Mouse (Mus musculus): ENCODE results near the gene Pqbp1. TPM values are rescaled to one million over a fixed set of nuclear protein-coding genes. Genes with fewer than 3 reads are reported as not detected.

The Pqbp1 gene
- total and polyA plus RNA-seq, 2 experiments: 15.3 to 51.2 TPM

- Histone ChIP-seq H3K9ac (ENCODE audit: low read depth, low read length) (peak within 1 kb of the TSS; percentile 68), H3K27ac (replicated peaks; ENCODE audit: insufficient read depth, low read depth, low read length) (peak within 1 kb of the TSS; percentile 38), H3K4me1 (ENCODE audit: control insufficient read depth, insufficient read depth, low read length) (no peaks in the 10 kb centered on the region), H3K36me3 (ENCODE audit: control insufficient read depth, insufficient read depth, low read length) (peaks cover 3% of the 10 kb centered on the region; the same call in 1 of the 2 replicates), H3K27me3 (ENCODE audit: control insufficient read depth, insufficient read depth, low read length) (no peaks in the 10 kb centered on the region), H3K4me3 (ENCODE audit: insufficient read depth, low read depth, low read length) (peak within 1 kb of the TSS; percentile 62; the same call in 1 of the 2 replicates), H3K79me2 (ENCODE audit: control insufficient read depth, insufficient read depth, low read length) (no peaks in the 10 kb centered on the region)
- under 1% methylated on average over 14 of the region's 38 CpGs for WGBS
- no peak for TF ChIP-seq CTCF (IDR thresholded peaks at IDR 0.05; ENCODE audit: low read depth, low read length)
- no peak for TF ChIP-seq POLR2A (IDR thresholded peaks at IDR 0.05; ENCODE audit: extremely low read depth, insufficient read depth, low read length)
- peak; percentile 89 for DNase-seq (ENCODE audit: extremely low read depth, low read depth, low spot score)
Measured at GRCm38 (mm10) chrX:7878007-7878419, 21.1 kb downstream of the Pqbp1 start, which contains the start of gene Pim2. TSS of gene Pim2 (plus strand) at chrX:7878262.

GRCm38 (mm10) chrX:7869826-7870225 lies 29.2 kb downstream of the Pqbp1 start:
- no peak for TF ChIP-seq POLR2A (IDR thresholded peaks at IDR 0.05; ENCODE audit: extremely low read depth, insufficient read depth, low read length)
- TF ChIP-seq CTCF (IDR thresholded peaks at IDR 0.05; ENCODE audit: low read depth, low read length): no peak
- H3K4me3 ChIP-seq (ENCODE audit: insufficient read depth, low read depth, low read length): no peak overlapping the region

GRCm38 (mm10) chrX:7868506-7868905 lies 30.6 kb downstream of the Pqbp1 start:
- TF ChIP-seq POLR2A (IDR thresholded peaks at IDR 0.05; ENCODE audit: extremely low read depth, insufficient read depth, low read length) (no peak), CTCF (IDR thresholded peaks at IDR 0.05; ENCODE audit: low read depth, low read length) (no peak)
- Histone ChIP-seq H3K27me3 (ENCODE audit: control insufficient read depth, insufficient read depth, low read length) (no peaks in the 10 kb centered on the region), H3K79me2 (ENCODE audit: control insufficient read depth, insufficient read depth, low read length) (no peaks in the 10 kb centered on the region; the same call in 1 of the 2 replicates), H3K9ac (ENCODE audit: low read depth, low read length) (no peak overlapping the region), H3K4me1 (ENCODE audit: control insufficient read depth, insufficient read depth, low read length) (no peaks in the 10 kb centered on the region), H3K36me3 (ENCODE audit: control insufficient read depth, insufficient read depth, low read length) (peaks cover 16% of the 10 kb centered on the region), H3K4me3 (ENCODE audit: insufficient read depth, low read depth, low read length) (no peak overlapping the region), H3K27ac (replicated peaks; ENCODE audit: insufficient read depth, low read depth, low read length) (no peak overlapping the region)
- 78% methylated on average over 2 of the region's 2 CpGs for WGBS
- no peak for DNase-seq (ENCODE audit: extremely low read depth, low read depth, low spot score)

More at GRCm38 (mm10) chrX:7869826-7870225, 29.2 kb downstream of the Pqbp1 start:
- Histone ChIP-seq H3K79me2 (ENCODE audit: control insufficient read depth, insufficient read depth, low read length) (no peaks in the 10 kb centered on the region), H3K36me3 (ENCODE audit: control insufficient read depth, insufficient read depth, low read length) (peaks cover 16% of the 10 kb centered on the region), H3K9ac (ENCODE audit: low read depth, low read length) (no peak overlapping the region), H3K27ac (replicated peaks; ENCODE audit: insufficient read depth, low read depth, low read length) (no peak overlapping the region), H3K4me1 (ENCODE audit: control insufficient read depth, insufficient read depth, low read length) (no peaks in the 10 kb centered on the region), H3K27me3 (ENCODE audit: control insufficient read depth, insufficient read depth, low read length) (no peaks in the 10 kb centered on the region)
- WGBS: 77% methylated on average over 3 of the region's 3 CpGs
- no peak for DNase-seq (ENCODE audit: extremely low read depth, low read depth, low spot score)

- H3K36me3 ChIP-seq (ENCODE audit: control insufficient read depth, insufficient read depth, low read length): peaks cover 9% of the 10 kb centered on the region
- no peak for DNase-seq (ENCODE audit: extremely low read depth, low read depth, low spot score)
- no peaks in the 10 kb centered on the region for H3K4me1 ChIP-seq (ENCODE audit: control insufficient read depth, insufficient read depth, low read length)
- H3K27ac ChIP-seq (replicated peaks; ENCODE audit: insufficient read depth, low read depth, low read length): no peak overlapping the region
- H3K27me3 ChIP-seq (ENCODE audit: control insufficient read depth, insufficient read depth, low read length): no peaks in the 10 kb centered on the region
- H3K4me3 ChIP-seq (ENCODE audit: insufficient read depth, low read depth, low read length): no peak overlapping the region
- TF ChIP-seq POLR2A (IDR thresholded peaks at IDR 0.05; ENCODE audit: extremely low read depth, insufficient read depth, low read length) (no peak), CTCF (IDR thresholded peaks at IDR 0.05; ENCODE audit: low read depth, low read length) (no peak)
- no peak overlapping the region for H3K9ac ChIP-seq (ENCODE audit: low read depth, low read length)
- 100% methylated on average over 1 of the region's 1 CpGs for WGBS
- no peaks in the 10 kb centered on the region; the same call in 1 of the 2 replicates for H3K79me2 ChIP-seq (ENCODE audit: control insufficient read depth, insufficient read depth, low read length)
Measured at GRCm38 (mm10) chrX:7867141-7867540, 31.9 kb downstream of the Pqbp1 start.

- Histone ChIP-seq H3K4me3 (ENCODE audit: insufficient read depth, low read depth, low read length) (no peak overlapping the region), H3K36me3 (ENCODE audit: control insufficient read depth, insufficient read depth, low read length) (peaks cover 6% of the 10 kb centered on the region), H3K27me3 (ENCODE audit: control insufficient read depth, insufficient read depth, low read length) (no peaks in the 10 kb centered on the region), H3K9ac (ENCODE audit: low read depth, low read length) (no peak overlapping the region), H3K4me1 (ENCODE audit: control insufficient read depth, insufficient read depth, low read length) (no peaks in the 10 kb centered on the region), H3K79me2 (ENCODE audit: control insufficient read depth, insufficient read depth, low read length) (no peaks in the 10 kb centered on the region; the same call in 1 of the 2 replicates), H3K27ac (replicated peaks; ENCODE audit: insufficient read depth, low read depth, low read length) (no peak overlapping the region)
- DNase-seq (ENCODE audit: extremely low read depth, low read depth, low spot score): no peak
- 52% methylated on average over 2 of the region's 2 CpGs for WGBS
- TF ChIP-seq POLR2A (IDR thresholded peaks at IDR 0.05; ENCODE audit: extremely low read depth, insufficient read depth, low read length) (no peak), CTCF (IDR thresholded peaks at IDR 0.05; ENCODE audit: low read depth, low read length) (no peak)
Measured at GRCm38 (mm10) chrX:7865786-7866185, 33.3 kb downstream of the Pqbp1 start.

- no peaks in the 10 kb centered on the region for H3K27me3 ChIP-seq (ENCODE audit: control insufficient read depth, insufficient read depth, low read length)
- TF ChIP-seq CTCF (IDR thresholded peaks at IDR 0.05; ENCODE audit: low read depth, low read length) (no peak), POLR2A (IDR thresholded peaks at IDR 0.05; ENCODE audit: extremely low read depth, insufficient read depth, low read length) (no peak)
- peaks cover 6% of the 10 kb centered on the region for H3K36me3 ChIP-seq (ENCODE audit: control insufficient read depth, insufficient read depth, low read length)
- H3K4me3 ChIP-seq (ENCODE audit: insufficient read depth, low read depth, low read length): no peak overlapping the region
- no peak overlapping the region for H3K27ac ChIP-seq (replicated peaks; ENCODE audit: insufficient read depth, low read depth, low read length)
- DNase-seq (ENCODE audit: extremely low read depth, low read depth, low spot score): no peak
- 78% methylated on average over 2 of the region's 2 CpGs for WGBS
- H3K4me1 ChIP-seq (ENCODE audit: control insufficient read depth, insufficient read depth, low read length): no peaks in the 10 kb centered on the region
- H3K9ac ChIP-seq (ENCODE audit: low read depth, low read length): no peak overlapping the region
- no peaks in the 10 kb centered on the region; the same call in 1 of the 2 replicates for H3K79me2 ChIP-seq (ENCODE audit: control insufficient read depth, insufficient read depth, low read length)
Measured at GRCm38 (mm10) chrX:7865343-7865742, 33.7 kb downstream of the Pqbp1 start.

Measured in liver, adult 2 months (tissue).